Mouse (Mus musculus) frontal cortex, postnatal 10 days (tissue): ENCODE measurements at regions not wholly inside any gene's neighbourhood (a gene's known extent, or its start where the extent isn't known, plus 50 kb on each side); places are given as distances from the start of the nearest gene placed in this dataset.

Experiments used
- DNase-seq, 2 experiments: peaks; one replicate each; pipeline ENCODE4 v3.0.0; 2022; ENCODE audit warnings: low spot score in 2 of 2, mixed read lengths in 1 of 2

- DNase-seq: no peak
Measured at GRCm38 (mm10) chr17:84107946-84108686, 79.6 kb downstream of the Zfp36l2 start.

GRCm38 (mm10) chr17:84107497-84107896 lies 80.2 kb downstream of the Zfp36l2 start:
- no peak for DNase-seq

GRCm38 (mm10) chr17:84104242-84104641 lies 83.5 kb downstream of the Zfp36l2 start:
- no peak for DNase-seq

- DNase-seq: peak in 1 of 2 experiments; percentile 39
Measured at GRCm38 (mm10) chr17:84103344-84103743, 84.4 kb downstream of the Zfp36l2 start.

- no peak for DNase-seq
Measured at GRCm38 (mm10) chr17:84101652-84102051, 86.1 kb downstream of the Zfp36l2 start.

- DNase-seq: no peak
Measured at GRCm38 (mm10) chr17:84100523-84100922, 87.2 kb downstream of the Zfp36l2 start.

GRCm38 (mm10) chr17:84099737-84100136 lies 88.0 kb downstream of the Zfp36l2 start:
- no peak for DNase-seq

- no peak for DNase-seq
Measured at GRCm38 (mm10) chr17:84097871-84098430, 89.8 kb downstream of the Zfp36l2 start.

- no peak for DNase-seq
Measured at GRCm38 (mm10) chr17:84097286-84097685, 90.5 kb downstream of the Zfp36l2 start.

GRCm38 (mm10) chr17:84096345-84097260 lies 91.1 kb downstream of the Zfp36l2 start:
- DNase-seq: peak; percentile 76 to 84

GRCm38 (mm10) chr17:84095829-84096228 lies 91.9 kb downstream of the Zfp36l2 start:
- no peak for DNase-seq

- DNase-seq: no peak
Measured at GRCm38 (mm10) chr17:84095089-84095488, 92.7 kb downstream of the Zfp36l2 start.

- DNase-seq: no peak
Measured at GRCm38 (mm10) chr17:84086394-84086793, 101.4 kb downstream of the Zfp36l2 start.

- no peak for DNase-seq
Measured at GRCm38 (mm10) chr17:84085721-84086120, 102.0 kb downstream of the Zfp36l2 start.

- DNase-seq: no peak
Measured at GRCm38 (mm10) chr17:84085232-84085631, 102.5 kb downstream of the Zfp36l2 start.

GRCm38 (mm10) chr17:84083307-84084263 lies 104.2 kb downstream of the Zfp36l2 start:
- DNase-seq: no peak

- DNase-seq: no peak
Measured at GRCm38 (mm10) chr17:84082571-84082970, 105.2 kb downstream of the Zfp36l2 start.

- peak; percentile 67 to 79 for DNase-seq
Measured at GRCm38 (mm10) chr17:84081751-84082352, 105.9 kb downstream of the Zfp36l2 start.

GRCm38 (mm10) chr17:84075081-84075938 lies 112.4 kb downstream of the Zfp36l2 start:
- no peak for DNase-seq
